Mouse (Mus musculus): Measurements from ENCODE around the gene Ano7. TPM values are rescaled to one million over a fixed set of nuclear protein-coding genes. Genes with fewer than 3 reads are reported as not detected.
A peak's percentile ranks its signal among the peaks of the same experiment; 100 is the strongest.

Ano7 gene
- polyA plus RNA-seq (2015; fragmentation: Nextera tagmentation; extraction: Ambion mirVana): 0.07 and 0.38 TPM in 2 replicates

DNA sequence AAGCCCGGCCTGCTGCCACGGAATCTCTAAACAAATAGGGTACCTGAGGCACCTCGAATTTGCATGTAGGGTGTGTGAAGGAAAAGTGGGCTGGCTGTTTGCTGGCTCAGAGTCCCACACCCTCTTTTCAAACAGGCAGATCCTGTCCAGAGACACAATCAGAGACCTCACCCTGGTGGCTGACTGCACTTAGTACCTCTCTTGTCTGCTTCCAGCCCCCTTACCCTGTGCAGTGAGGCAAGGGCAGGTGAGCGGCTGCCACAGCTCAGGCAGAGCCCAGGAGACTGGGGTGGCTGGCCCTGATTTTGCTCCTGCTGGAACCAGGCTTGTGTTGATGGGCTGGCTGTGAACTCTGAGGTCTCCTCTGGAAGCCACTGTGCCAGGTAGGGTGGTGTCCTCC lies at the start of gene Ano7:
TSS of gene Ano7 (plus strand) at position 266 of the 400 bp plus-strand sequence.
- no peak for ATAC-seq (ENCODE audit: borderline replicate concordance, extremely low read depth, low FRiP score, low TSS enrichment)
- Histone ChIP-seq H3K27me3 (no peaks in the 10 kb centered on the region), H3K9me3 (no peaks in the 10 kb centered on the region), H3K9ac (no peak within 1 kb of the TSS), H3K4me1 (no peaks in the 10 kb centered on the region), H3K4me2 (no peak within 1 kb of the TSS), H3K27ac (no peak within 1 kb of the TSS), H3K36me3 (no peaks in the 10 kb centered on the region), H3K4me3 (no peak within 1 kb of the TSS)
- WGBS: 49% methylated on average over 4 of the region's 4 CpGs

DNA sequence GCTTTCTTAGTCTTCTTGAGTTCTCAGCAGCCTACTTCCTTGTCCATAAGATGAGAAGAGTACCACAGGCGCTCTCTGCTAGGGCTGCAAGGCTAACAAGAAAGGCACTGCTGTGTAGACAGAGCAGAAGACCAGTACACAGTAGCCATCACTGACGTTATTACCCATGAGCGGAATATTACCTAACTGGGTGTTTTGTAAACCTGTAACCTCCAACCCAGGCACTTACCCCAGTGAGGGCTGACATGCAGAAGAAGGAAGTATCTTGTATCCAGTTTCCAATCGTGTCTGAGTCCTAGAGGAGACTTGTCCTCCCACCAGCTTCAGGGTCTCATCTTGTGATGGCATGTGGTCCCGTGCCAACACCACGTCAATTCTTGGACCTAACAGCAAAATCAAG lies 49.8 kb upstream of the Ano7 start:
- Histone ChIP-seq H3K27me3 (no peaks in the 10 kb centered on the region), H3K27ac (no peak overlapping the region), H3K9me3 (no peaks in the 10 kb centered on the region), H3K36me3 (peaks cover 67% of the 10 kb centered on the region), H3K9ac (no peak overlapping the region), H3K4me2 (no peak overlapping the region), H3K4me1 (no peaks in the 10 kb centered on the region), H3K4me3 (no peak overlapping the region)
- WGBS: 88% methylated on average over 6 of the region's 6 CpGs
- ATAC-seq (ENCODE audit: borderline replicate concordance, extremely low read depth, low FRiP score, low TSS enrichment): no peak

DNA sequence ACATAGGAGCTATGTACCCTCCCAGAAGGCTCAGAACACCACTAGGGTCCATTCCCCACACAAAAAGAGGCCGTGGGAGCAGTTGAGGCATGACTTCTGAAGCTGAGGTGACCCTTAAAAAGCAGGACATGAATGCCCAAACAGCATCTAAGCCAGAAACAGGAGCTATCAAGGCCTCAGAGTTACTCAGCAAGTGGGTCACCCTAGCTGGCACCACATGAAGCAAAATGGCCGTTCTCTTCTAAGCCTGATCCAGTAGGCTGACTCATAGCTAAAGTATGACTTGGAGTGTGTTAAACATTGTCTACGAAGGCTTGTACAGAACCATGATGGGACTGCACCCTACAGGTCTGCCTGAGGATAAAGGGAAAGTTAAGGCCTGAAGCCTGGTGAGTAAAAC lies 47.3 kb upstream of the Ano7 start:
- Histone ChIP-seq H3K4me2 (no peak overlapping the region), H3K4me1 (no peaks in the 10 kb centered on the region), H3K27me3 (no peaks in the 10 kb centered on the region), H3K36me3 (peaks cover 45% of the 10 kb centered on the region), H3K27ac (no peak overlapping the region), H3K4me3 (no peak overlapping the region), H3K9me3 (no peaks in the 10 kb centered on the region), H3K9ac (no peak overlapping the region)
- no peak for ATAC-seq (ENCODE audit: borderline replicate concordance, extremely low read depth, low FRiP score, low TSS enrichment)
- WGBS: 89% methylated on average over 3 of the region's 3 CpGs

DNA sequence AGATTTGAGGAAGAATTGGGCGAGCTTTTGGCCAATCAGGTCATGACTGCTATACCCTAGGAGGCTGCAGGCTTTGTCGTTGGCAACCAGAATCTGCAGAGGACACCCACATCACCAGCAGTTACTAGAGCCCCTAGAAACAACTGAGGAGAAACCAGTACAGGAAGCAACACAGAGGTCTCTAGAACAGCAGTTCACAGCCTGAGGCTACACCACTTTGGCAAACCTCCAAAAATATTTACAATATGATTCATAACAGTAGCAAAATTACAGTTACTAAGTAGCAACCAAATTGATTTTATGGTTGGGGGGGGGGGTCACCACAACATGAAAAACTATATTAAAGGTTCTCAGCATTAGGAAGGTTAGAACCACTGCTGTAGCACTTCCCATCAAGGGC lies 39.1 kb upstream of the Ano7 start:
- peaks cover 11% of the 10 kb centered on the region for H3K36me3 ChIP-seq
- no peak overlapping the region for H3K4me3 ChIP-seq
- WGBS: 81% methylated on average over 2 of the region's 2 CpGs
- no peak for ATAC-seq (ENCODE audit: borderline replicate concordance, extremely low read depth, low FRiP score, low TSS enrichment)
- H3K4me2 ChIP-seq: no peak overlapping the region
- H3K9ac ChIP-seq: no peak overlapping the region
- no peaks in the 10 kb centered on the region for H3K9me3 ChIP-seq
- no peaks in the 10 kb centered on the region for H3K4me1 ChIP-seq
- no peaks in the 10 kb centered on the region for H3K27me3 ChIP-seq
- H3K27ac ChIP-seq: no peak overlapping the region

DNA sequence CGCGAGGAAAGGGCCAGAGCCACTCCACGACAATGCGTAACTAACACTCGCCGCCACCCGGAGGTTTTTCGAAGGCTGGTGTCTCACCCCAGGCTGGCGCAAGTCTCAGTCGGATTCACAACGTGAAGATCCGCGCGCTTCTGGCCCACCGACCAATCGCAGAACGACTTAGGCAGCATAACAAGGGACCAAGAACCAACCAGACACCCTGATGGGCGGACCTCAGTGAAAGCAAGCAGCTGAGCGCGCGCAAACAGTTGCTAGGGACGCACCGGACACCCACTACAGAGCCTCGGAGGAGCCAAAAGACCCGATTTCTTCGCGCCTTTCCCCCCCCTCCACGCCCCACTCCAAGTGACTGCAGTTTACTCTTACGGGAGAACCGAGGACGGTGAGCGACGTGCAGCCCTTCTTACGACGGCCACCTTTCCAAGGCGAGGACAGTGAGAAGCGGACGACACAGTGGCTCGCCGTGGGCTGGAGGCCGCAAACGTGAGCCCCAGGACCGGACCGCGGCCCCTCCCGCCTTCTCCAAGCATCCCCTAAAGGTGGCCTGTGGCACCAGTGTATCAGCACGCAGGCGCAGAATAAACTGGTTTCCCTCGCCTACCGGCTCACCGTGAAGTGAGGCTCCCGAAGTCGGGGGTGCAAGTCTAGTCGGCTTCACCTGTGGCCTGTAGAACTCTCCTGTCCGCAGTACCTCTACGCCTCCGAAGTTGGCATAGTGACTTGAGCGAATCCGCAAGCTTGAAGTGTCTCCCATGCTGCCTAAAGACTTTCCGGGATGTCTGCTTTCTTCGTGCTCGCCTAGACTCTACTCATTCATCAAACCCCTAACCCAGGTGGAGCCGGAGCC lies 30.9 kb upstream of the Ano7 start, which contains the start of the genes Ppp1r7 and Pask:
TSS of gene Ppp1r7 (plus strand) at position 207 of the 856 bp plus-strand sequence.
TSS of gene Pask (minus strand) at position 835 of the 856 bp plus-strand sequence.
- H3K4me3 ChIP-seq: peak within 1 kb of the TSS; percentile 70
- under 1% methylated on average over 63 of the region's 63 CpGs for WGBS
- peak; percentile 97 for ATAC-seq (ENCODE audit: borderline replicate concordance, extremely low read depth, low FRiP score, low TSS enrichment)
- H3K27me3 ChIP-seq: no peaks in the 10 kb centered on the region
- H3K9me3 ChIP-seq: no peaks in the 10 kb centered on the region
- peaks cover 4% of the 10 kb centered on the region; the same call in 1 of the 2 replicates for H3K36me3 ChIP-seq
- peak within 1 kb of the TSS; percentile 74 for H3K9ac ChIP-seq
- H3K27ac ChIP-seq: peak within 1 kb of the TSS; percentile 63
- peaks cover 21% of the 10 kb centered on the region for H3K4me1 ChIP-seq
- H3K4me2 ChIP-seq: peak within 1 kb of the TSS; percentile 88

DNA sequence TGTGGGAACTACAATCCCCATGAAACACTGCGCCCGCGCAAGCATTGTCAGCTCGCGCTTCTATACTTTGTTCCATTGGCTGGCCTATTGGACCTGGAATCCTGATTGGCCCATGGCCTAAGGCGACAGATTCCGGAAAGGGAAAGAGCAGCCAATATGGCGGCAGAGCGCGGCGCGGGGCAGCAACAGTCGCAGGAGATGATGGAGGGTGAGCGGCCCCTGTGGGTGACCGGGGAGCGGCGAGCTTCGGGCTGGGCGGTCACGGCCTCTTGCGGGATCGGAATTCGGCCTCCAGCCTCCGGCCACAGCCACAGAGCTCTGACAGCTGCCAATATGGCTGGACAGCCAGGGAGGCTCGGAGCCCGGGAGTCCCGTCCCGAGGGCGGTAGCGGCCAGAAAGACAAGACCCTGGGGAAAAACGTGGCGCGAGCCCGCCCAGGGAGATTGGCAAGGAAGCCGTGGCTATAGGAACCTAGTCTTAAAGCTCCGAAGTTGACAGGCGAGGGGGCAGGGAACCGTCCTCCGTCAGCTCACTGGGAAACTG lies 30.2 kb upstream of the Ano7 start:
- Histone ChIP-seq H3K4me3 (peak overlapping the region; percentile 70), H3K36me3 (peaks cover 7% of the 10 kb centered on the region), H3K9me3 (no peaks in the 10 kb centered on the region), H3K4me1 (peaks cover 21% of the 10 kb centered on the region), H3K4me2 (peak overlapping the region; percentile 88), H3K27me3 (no peaks in the 10 kb centered on the region), H3K27ac (peak overlapping the region; percentile 46; the same call in 1 of the 2 replicates), H3K9ac (peak overlapping the region; percentile 74)
- peak; percentile 95 for ATAC-seq (ENCODE audit: borderline replicate concordance, extremely low read depth, low FRiP score, low TSS enrichment)
- WGBS: under 1% methylated on average over 38 of the region's 39 CpGs

DNA sequence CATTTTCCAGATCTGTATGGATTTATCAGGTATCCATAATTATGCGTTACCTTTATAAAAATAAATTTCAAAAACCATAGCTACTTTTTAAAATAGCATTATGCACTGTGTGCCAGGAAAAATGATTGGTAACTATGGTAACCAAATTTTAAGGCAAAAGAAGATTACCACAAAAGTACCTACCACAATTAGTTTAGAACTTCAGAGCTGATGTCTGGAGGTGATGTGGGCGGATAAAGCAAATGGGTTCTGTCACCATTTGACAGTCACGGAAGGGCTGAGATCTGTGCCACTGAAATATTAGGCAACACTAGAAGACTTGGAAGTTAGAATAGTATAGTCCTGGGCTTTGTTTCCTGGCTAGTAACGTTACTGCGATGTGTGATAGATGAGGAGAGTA lies 26.6 kb upstream of the Ano7 start:
- Histone ChIP-seq H3K27me3 (no peaks in the 10 kb centered on the region), H3K27ac (no peak overlapping the region), H3K36me3 (peaks cover 30% of the 10 kb centered on the region), H3K4me3 (no peak overlapping the region), H3K4me1 (peaks cover 11% of the 10 kb centered on the region), H3K9ac (no peak overlapping the region), H3K4me2 (no peak overlapping the region), H3K9me3 (no peaks in the 10 kb centered on the region)
- WGBS: 79% methylated on average over 5 of the region's 5 CpGs
- ATAC-seq (ENCODE audit: borderline replicate concordance, extremely low read depth, low FRiP score, low TSS enrichment): no peak

DNA sequence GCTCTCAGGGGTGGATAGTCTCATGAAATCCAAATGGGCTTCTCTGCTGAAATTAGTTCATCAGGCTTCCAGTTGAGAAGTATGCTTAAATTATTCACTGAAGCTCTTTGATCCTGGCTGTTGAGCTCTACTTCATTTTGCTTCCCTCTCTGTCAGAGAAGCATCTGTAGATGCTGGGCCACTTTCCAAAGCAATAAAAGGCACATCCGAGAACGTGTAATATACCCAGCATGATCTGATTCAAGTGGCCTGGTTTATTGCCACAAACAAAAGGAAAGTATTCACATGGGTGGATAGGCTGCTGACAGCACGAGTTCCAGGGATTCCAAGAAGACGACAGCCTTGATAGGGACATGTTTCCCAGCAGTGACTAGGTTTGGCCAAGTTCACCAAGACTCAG lies 24.0 kb upstream of the Ano7 start:
- H3K36me3 ChIP-seq: peaks cover 52% of the 10 kb centered on the region
- no peaks in the 10 kb centered on the region for H3K27me3 ChIP-seq
- H3K9ac ChIP-seq: no peak overlapping the region
- no peaks in the 10 kb centered on the region for H3K9me3 ChIP-seq
- no peak for ATAC-seq (ENCODE audit: borderline replicate concordance, extremely low read depth, low FRiP score, low TSS enrichment)
- H3K4me1 ChIP-seq: peaks cover 5% of the 10 kb centered on the region
- H3K27ac ChIP-seq: no peak overlapping the region
- H3K4me2 ChIP-seq: no peak overlapping the region
- 80% methylated on average over 4 of the region's 4 CpGs for WGBS
- H3K4me3 ChIP-seq: no peak overlapping the region

DNA sequence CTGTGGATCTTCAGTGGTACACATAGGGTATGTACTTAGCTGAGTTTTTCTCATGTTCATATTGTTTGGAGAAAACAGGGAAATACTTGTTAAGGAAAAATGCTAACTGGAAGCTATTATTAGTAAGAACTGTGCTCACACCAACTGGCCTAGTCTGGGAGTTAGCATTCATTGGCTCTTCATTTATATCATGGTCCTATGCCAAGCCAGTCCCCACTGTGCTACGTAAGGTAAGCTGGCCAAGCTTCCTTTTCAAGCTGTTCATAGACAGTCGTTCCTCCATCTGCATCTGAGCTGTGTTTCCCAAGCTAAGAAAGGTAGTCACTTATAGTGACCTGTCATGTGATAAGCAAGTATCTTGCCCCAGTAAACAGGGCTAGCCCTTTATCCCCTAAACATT lies 21.0 kb upstream of the Ano7 start:
- Histone ChIP-seq H3K4me2 (no peak overlapping the region), H3K4me1 (no peaks in the 10 kb centered on the region), H3K9ac (no peak overlapping the region), H3K36me3 (peaks cover 75% of the 10 kb centered on the region), H3K4me3 (no peak overlapping the region), H3K9me3 (no peaks in the 10 kb centered on the region), H3K27ac (no peak overlapping the region), H3K27me3 (no peaks in the 10 kb centered on the region)
- no peak for ATAC-seq (ENCODE audit: borderline replicate concordance, extremely low read depth, low FRiP score, low TSS enrichment)
- 85% methylated on average over 2 of the region's 2 CpGs for WGBS

DNA sequence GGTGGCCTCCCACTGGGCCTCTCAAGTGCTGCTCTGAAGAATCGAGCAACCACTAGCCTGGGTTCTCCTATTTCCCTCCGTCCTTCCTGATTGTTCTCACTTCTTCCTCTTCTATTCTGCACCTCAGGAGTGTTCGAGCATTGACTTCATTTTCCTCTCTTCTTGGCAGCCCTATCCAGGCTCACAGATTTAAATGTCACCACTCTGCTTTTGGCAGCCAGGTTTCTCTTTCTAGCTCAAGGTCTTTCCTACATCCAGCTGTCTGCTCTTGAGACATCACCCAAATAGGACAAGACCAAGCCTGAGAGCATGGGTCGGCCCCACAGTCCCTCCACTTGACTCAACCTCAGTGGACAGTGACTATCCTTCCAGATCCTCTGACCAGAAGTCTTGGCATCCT lies 11.1 kb upstream of the Ano7 start:
- no peak for ATAC-seq (ENCODE audit: borderline replicate concordance, extremely low read depth, low FRiP score, low TSS enrichment)
- 86% methylated on average over 4 of the region's 4 CpGs for WGBS
- Histone ChIP-seq H3K4me2 (no peak overlapping the region), H3K27me3 (no peaks in the 10 kb centered on the region), H3K27ac (no peak overlapping the region), H3K36me3 (peaks cover 79% of the 10 kb centered on the region), H3K4me3 (no peak overlapping the region), H3K4me1 (no peaks in the 10 kb centered on the region), H3K9ac (no peak overlapping the region), H3K9me3 (no peaks in the 10 kb centered on the region)

DNA sequence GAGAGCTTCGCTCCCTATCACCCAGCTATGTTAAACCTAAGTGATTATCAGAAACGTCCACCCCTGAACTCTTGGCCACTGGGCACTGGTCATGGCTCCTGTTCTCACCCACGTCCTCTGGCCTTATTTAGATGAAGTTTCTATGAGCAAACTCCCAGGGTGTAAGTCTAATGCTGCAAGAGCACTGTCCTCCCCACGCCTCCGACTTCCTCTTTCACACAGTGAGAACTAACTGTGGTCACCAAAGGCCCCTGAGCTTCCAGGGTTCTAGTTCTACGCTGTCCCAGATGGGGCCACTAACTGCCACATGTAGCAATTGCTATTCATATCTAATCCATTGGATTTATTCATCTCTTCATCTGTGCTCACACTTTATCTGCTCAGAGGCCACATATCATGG lies 8.1 kb upstream of the Ano7 start:
- H3K4me1 ChIP-seq: no peaks in the 10 kb centered on the region
- no peaks in the 10 kb centered on the region for H3K9me3 ChIP-seq
- H3K4me2 ChIP-seq: no peak overlapping the region
- H3K9ac ChIP-seq: no peak overlapping the region
- no peaks in the 10 kb centered on the region for H3K27me3 ChIP-seq
- H3K36me3 ChIP-seq: peaks cover 64% of the 10 kb centered on the region
- H3K27ac ChIP-seq: no peak overlapping the region
- no peak for ATAC-seq (ENCODE audit: borderline replicate concordance, extremely low read depth, low FRiP score, low TSS enrichment)
- WGBS: 94% methylated on average over 6 of the region's 6 CpGs
- H3K4me3 ChIP-seq: no peak overlapping the region

DNA sequence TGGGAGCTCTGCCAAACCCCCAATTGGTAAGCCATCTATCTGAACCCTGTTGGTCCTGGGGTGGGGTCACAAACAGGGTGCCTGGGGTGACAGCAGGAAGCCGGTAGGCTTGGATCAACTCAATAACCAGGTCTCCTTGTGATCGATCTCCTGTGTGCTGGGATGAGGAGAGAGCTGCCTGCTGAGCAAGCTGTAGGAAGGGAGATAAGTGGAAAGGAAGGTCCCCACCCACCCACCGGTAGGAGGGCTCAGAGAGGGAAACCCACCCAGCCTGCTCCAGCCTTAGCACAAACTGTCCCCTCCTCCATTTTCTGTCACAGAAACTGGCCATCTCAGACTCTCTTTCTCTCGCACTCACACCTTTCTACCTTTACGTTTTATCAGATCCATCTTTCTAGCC lies 3.6 kb downstream of the Ano7 start:
- Histone ChIP-seq H3K9me3 (no peaks in the 10 kb centered on the region), H3K4me3 (no peak overlapping the region), H3K4me1 (no peaks in the 10 kb centered on the region), H3K27me3 (no peaks in the 10 kb centered on the region), H3K4me2 (no peak overlapping the region), H3K9ac (no peak overlapping the region), H3K36me3 (no peaks in the 10 kb centered on the region), H3K27ac (no peak overlapping the region)
- WGBS: 51% methylated on average over 5 of the region's 5 CpGs
- no peak for ATAC-seq (ENCODE audit: borderline replicate concordance, extremely low read depth, low FRiP score, low TSS enrichment)

Data from lung, embryonic 15.5 days (tissue).